Mouse (Mus musculus) skeletal muscle tissue, adult 2 months (tissue): ENCODE data around the gene F2rl3.

Experiments used
- DNase-seq: peaks from one replicate; pipeline ENCODE4 v3.0.0-alpha.2; 2012; ENCODE audit warnings: low read depth, low spot score

F2rl3 gene

DNA sequence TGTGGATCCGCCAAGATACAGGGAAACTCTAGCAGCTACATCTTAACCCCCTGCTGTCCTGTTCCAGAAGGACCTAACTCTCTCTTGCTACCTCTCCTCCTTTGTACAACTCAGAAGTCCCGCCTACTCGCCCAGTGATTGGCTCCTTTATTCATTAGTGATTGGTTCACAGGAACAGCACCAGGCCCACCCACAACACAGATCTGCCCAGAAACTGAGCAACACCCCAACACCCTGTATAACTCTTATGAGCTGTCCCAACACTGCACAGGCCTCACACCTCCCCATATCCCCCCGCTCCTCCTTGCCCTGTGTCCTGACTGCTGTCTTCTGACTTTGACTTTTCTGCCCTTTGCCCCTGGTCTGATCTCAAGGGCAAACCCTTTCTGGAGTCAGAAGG lies 4.0 kb downstream of the F2rl3 start:
- DNase-seq = no peak

DNA sequence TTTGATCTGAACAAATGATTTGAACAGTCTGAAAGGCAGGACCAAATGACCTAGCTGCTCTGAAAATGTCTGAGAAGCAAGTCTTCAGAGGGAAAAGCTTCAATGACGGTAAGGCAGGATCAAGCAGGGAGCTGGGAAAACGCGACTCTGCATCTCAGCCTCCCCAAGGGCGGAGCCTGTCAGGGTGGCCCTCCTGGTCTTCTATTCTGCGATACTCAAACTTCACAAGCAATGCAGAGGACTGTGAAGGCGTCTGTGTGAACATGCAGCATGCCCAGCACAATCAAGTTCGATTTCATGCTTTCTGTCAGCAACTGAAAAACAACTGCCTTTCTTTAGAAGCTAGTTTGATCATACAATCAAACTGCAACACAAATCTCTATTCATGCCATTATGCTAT lies 5.1 kb downstream of the F2rl3 start:
- DNase-seq = no peak

DNA sequence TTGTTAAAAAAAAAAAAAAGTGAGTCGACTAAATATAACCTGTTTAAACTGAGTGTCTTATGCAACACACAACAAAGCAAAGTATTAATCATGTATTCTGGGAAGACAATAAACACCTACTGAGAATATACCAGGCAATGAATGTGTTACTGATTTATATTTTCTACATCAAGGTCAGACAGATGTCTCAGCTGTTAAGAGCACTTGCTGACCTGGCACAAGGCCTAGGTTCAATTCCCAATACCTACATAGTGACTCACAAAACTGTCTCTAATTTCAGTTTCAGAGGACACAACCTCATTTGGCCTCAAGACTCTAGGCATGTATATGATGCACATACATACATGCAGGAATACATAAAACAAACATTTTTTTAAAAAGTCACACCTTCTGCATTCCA lies 16.1 kb downstream of the F2rl3 start:
- DNase-seq = no peak

DNA sequence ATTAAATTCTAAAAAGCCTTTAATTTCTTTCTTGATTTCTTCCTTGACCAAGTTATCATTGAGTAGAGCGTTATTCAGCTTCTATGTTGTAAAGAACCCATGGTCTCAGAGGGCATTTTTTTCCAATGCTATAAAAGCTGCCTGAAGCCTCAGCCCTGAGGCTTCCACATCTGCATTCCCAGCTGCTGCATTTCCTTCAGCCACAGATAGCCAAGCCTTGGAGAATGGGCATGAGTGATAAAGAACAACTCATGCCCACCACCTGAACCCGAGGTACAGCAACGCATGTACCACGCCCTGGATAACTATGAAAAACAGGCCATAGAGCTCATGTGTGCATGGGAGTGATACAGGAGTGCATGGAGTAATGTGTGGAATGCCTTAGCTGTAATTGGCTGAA lies 19.0 kb downstream of the F2rl3 start:
- no peak for DNase-seq

DNA sequence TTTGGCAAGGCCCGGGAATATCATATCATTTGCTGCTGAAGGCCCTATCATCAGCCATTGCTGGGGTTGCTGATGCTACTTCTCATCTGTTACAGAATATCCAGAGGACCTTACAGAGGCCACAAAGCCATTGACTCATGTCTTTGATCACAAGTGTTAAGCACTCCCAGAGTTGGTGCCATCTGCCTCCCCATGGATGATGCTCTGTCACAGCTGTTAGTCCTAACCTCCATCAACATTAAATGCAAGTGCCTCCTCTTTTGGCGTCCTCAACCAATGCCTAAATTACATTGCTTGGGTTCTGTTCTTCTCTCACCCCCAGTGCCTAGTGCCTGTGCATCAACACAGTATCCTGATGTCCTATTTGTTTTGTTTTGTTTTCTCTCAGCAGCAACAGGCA lies 39.9 kb downstream of the F2rl3 start:
- DNase-seq = no peak

DNA sequence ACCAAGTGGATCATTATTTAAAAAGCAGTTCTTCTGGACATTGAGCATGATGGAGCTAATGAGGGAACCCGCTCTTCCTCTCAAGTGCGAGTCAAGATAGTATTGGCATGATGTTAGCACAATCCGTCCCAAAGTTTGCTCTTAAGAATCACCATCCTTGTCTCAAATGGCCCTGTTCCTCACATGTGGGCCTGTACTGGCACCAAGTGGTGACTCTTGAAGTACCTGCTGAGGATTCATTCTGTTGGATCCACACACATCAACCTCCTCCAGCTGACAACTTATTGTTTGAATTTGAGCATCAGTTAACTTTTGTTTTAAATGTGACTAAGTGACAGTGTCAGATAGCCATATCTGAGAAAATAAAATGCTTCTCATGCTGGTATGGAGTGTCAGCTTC lies 51.0 kb downstream of the F2rl3 start:
- DNase-seq = no peak
